Mouse (Mus musculus) kidney, embryonic 15.5 days (tissue): ENCODE data around the gene Gm10203. TPM values are rescaled to one million over a fixed set of nuclear protein-coding genes. Genes with fewer than 3 reads are reported as not detected.
A peak's percentile ranks its signal among the peaks of the same experiment; 100 is the strongest.
"Not testable (repeated sequence)": the region's sequence is repeated elsewhere in the genome, so short reads cannot be mapped to it uniquely, and the experiment has no call there.

ENCODE experiments used
- ATAC-seq: fragments of 200-750 bp; cut with Nextera tagmentation; replicated peaks from 2 replicates; pipeline ENCODE4 v1.8.0; 2017; ENCODE audit warnings: moderate TSS enrichment; ENCODE audit not compliant: low FRiP score
- H3K27ac ChIP-seq: fragments of 300-500 bp; sonication (generic); 2 replicates; pipeline ENCODE4 v1.5.1; 2015; ENCODE audit warnings: mild to moderate bottlenecking, inconsistent platforms
- H3K27me3 ChIP-seq: fragments of 300-500 bp; sonication (generic); 2 replicates; pipeline ENCODE4 v1.6.1; 2015; ENCODE audit warnings: inconsistent platforms
- H3K36me3 ChIP-seq: fragments of 300-500 bp; sonication (generic); 2 replicates; pipeline ENCODE4 v1.6.1; 2015; ENCODE audit warnings: inconsistent platforms
- H3K4me1 ChIP-seq: fragments of 300-500 bp; sonication (generic); 2 replicates; pipeline ENCODE4 v1.6.1; 2015; ENCODE audit warnings: inconsistent platforms
- H3K4me2 ChIP-seq: fragments of 300-500 bp; sonication (generic); 2 replicates; pipeline ENCODE4 v1.6.1; 2015; ENCODE audit warnings: moderate library complexity, mild to moderate bottlenecking, inconsistent platforms
- H3K4me3 ChIP-seq: fragments of 300-500 bp; sonication (generic); replicated peaks from 2 replicates; pipeline ENCODE4 v1.5.1; 2015; ENCODE audit warnings: mild to moderate bottlenecking, inconsistent platforms
- H3K9ac ChIP-seq: fragments of 300-500 bp; sonication (generic); 2 replicates; pipeline ENCODE4 v1.6.1; 2015; ENCODE audit warnings: mild to moderate bottlenecking, inconsistent platforms
- H3K9me3 ChIP-seq: fragments of 300-500 bp; sonication (generic); replicated peaks from 2 replicates; pipeline ENCODE4 v1.6.1; 2016; ENCODE audit warnings: inconsistent platforms
- WGBS: fragments of 180-500 bp; shearing (Covaris S2); methylation state at CpG from one replicate; pipeline ENCODE4 v1.1.7; 2015; ENCODE audit warnings: mixed read lengths; 5-methylcytosine and 5-hydroxymethylcytosine counted together
- polyA plus RNA-seq: library from polyadenylated mRNA; unstranded; fragments of >200 nt; fragmentation: Nextera tagmentation; extraction: Ambion mirVana; gene quantifications from 2 replicates; pipeline ENCODE4 v1.2.1, GENCODE M21; 2015

Gm10203 gene
- polyA plus RNA-seq, 1 experiment from 2014 or later, result not detected

DNA sequence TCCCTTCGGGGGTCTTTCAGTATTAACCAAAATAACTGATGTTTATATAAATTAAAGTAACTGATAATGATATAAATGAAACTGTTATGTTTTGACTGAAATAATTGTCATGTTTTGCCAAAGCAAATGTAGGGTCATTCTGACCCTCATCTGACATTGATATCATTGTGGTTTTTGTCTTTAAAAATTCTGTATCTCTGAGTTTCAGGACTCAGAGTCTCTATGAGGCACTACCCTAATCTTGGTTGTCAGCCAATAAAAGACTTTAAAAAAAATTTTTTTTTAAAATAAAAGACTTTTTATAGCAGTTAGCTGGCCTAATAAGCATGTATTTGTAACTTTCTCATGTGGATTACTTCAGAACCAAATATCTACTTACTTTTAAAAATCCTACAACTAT lies 37.7 kb downstream of the Gm10203 start:
- ATAC-seq, result no peak
- peaks cover 56% of the 10 kb centered on the region for H3K36me3 ChIP-seq
- H3K4me2 ChIP-seq, result no peak overlapping the region
- H3K4me1 ChIP-seq, result no peaks in the 10 kb centered on the region
- no peaks in the 10 kb centered on the region for H3K9me3 ChIP-seq
- no peak overlapping the region for H3K4me3 ChIP-seq
- WGBS, result 95% methylated on average over 1 of the region's 1 CpGs
- no peak overlapping the region for H3K27ac ChIP-seq
- H3K27me3 ChIP-seq, result no peaks in the 10 kb centered on the region
- no peak overlapping the region for H3K9ac ChIP-seq

DNA sequence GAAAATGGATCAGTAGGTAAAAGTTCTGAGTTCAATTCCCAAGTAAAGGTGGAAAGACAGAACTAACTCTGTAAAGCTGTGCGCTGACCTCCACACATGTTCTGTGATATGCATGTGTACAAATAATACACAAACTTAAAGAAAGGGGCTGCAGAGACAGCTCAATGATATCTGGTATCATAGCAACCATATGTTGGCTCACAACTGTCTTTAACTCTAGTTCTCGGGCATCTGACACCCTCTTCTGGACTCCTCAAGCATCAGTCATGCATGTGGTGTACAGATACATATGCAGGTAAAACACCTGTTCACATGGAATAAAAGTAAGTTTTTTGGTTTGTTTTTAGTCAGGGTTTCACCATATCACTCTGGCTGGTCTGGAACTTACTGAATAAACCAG lies 38.5 kb downstream of the Gm10203 start:
- H3K27ac ChIP-seq, result no peak overlapping the region
- no peaks in the 10 kb centered on the region for H3K9me3 ChIP-seq
- H3K4me2 ChIP-seq, result no peak overlapping the region
- peaks cover 49% of the 10 kb centered on the region for H3K36me3 ChIP-seq
- no peaks in the 10 kb centered on the region for H3K27me3 ChIP-seq
- WGBS, result 98% methylated on average over 2 of the region's 2 CpGs
- no peak overlapping the region for H3K9ac ChIP-seq
- no peaks in the 10 kb centered on the region for H3K4me1 ChIP-seq
- no peak for ATAC-seq
- no peak overlapping the region for H3K4me3 ChIP-seq

GRCm38 (mm10) chr6:149169965-149170364 lies 40.0 kb downstream of the Gm10203 start:
- not testable (repeated sequence) for H3K4me2 ChIP-seq, H3K27ac ChIP-seq, H3K9ac ChIP-seq, H3K9me3 ChIP-seq, H3K4me1 ChIP-seq, ATAC-seq, H3K27me3 ChIP-seq, H3K4me3 ChIP-seq
- WGBS, result 82% methylated on average over 4 of the region's 4 CpGs
- H3K36me3 ChIP-seq, result peaks cover 51% of the 10 kb centered on the region

DNA sequence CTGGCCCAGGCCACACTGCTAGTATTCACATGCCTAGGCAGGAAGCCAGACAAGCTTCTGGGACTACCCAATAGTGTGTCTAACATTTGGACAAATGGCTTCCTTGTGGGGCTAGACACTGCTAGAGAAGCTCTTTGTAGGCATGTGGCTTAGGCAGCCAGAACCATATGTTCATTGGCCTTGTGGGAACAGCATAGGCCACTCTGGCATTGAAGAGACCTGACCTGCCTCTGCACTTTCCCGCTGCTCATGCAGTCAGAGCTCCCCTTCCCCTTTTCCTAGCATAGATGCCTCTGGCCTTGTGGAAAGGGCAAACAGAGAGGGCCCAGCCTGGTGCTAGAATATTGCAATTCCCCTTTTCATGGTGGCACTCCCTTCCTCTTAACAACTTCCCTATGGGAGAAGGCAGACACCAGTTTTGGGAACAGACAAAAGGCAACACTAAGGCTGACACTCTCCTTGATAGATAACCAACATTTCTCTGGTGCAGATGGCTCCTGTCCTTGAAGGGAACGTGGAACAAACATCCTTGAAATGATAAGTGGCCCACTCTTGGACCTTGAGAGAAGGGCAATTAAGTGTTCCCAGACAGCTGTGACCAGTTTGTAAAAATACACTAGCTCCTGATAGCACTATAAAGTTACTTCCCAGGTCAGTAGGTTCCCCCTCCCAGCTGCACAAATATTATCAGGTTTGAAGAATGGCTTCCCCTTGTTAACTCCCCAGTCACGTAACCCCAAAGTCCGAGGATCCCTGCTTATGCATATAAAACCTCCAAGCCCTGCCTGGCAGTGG lies 44.1 kb downstream of the Gm10203 start:
- H3K9ac ChIP-seq, result no peak overlapping the region
- peak overlapping the region; percentile 63 for H3K27ac ChIP-seq
- WGBS, result 27% methylated on average over 4 of the region's 4 CpGs
- H3K4me3 ChIP-seq, result no peak overlapping the region
- peak; percentile 81 for ATAC-seq
- H3K4me2 ChIP-seq, result no peak overlapping the region
- H3K4me1 ChIP-seq, result no peaks in the 10 kb centered on the region
- H3K27me3 ChIP-seq, result no peaks in the 10 kb centered on the region
- H3K9me3 ChIP-seq, result peaks cover 3% of the 10 kb centered on the region
- peaks cover 61% of the 10 kb centered on the region for H3K36me3 ChIP-seq

GRCm38 (mm10) chr6:149174932-149175570 lies 45.1 kb downstream of the Gm10203 start:
- no peak overlapping the region for H3K4me3 ChIP-seq
- H3K4me2 ChIP-seq, result no peak overlapping the region
- H3K36me3 ChIP-seq, result peaks cover 68% of the 10 kb centered on the region
- no peak for ATAC-seq
- peaks cover 3% of the 10 kb centered on the region for H3K9me3 ChIP-seq
- no peaks in the 10 kb centered on the region for H3K4me1 ChIP-seq
- WGBS, result 88% methylated on average over 3 of the region's 3 CpGs
- H3K9ac ChIP-seq, result no peak overlapping the region
- no peak overlapping the region for H3K27ac ChIP-seq
- no peaks in the 10 kb centered on the region for H3K27me3 ChIP-seq

DNA sequence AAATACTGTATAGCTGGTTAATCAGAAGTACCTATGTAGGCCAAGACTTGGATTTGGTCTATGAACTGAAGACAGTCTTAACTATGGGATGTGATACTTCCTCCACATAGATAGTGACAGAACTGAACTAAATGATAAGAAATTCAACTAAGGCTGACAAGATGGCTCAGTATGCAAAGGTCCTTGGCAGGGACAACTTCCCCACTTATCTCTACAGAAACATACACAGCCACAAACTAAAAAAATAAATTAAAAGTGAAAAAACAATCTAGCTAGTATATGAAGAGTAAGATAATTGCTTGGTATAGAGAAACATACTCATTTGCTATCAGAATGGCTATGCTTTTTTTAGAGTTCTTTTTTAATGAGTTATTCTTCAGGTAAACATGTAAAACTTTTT lies 49.1 kb downstream of the Gm10203 start:
- ATAC-seq, result no peak
- H3K4me1 ChIP-seq, result no peaks in the 10 kb centered on the region
- H3K4me3 ChIP-seq, result no peak overlapping the region
- no peaks in the 10 kb centered on the region for H3K27me3 ChIP-seq
- no peak overlapping the region for H3K9ac ChIP-seq
- peaks cover 7% of the 10 kb centered on the region for H3K9me3 ChIP-seq
- H3K4me2 ChIP-seq, result no peak overlapping the region
- peaks cover 91% of the 10 kb centered on the region for H3K36me3 ChIP-seq
- H3K27ac ChIP-seq, result no peak overlapping the region

Other genes starting within 250 kb of the Gm10203 start
- 17.1 and 19.5 TPM in 2 replicates for gene Caprin2, start 233.9 kb upstream of the Gm10203 start, polyA plus RNA-seq
- 144 and 158 TPM in 2 replicates for gene Sinhcaf, start 183.7 kb upstream of the Gm10203 start, polyA plus RNA-seq
- 9.1 and 9.6 TPM in 2 replicates for gene Dennd5b, start 28.5 kb upstream of the Gm10203 start, polyA plus RNA-seq
- 20.4 and 21.8 TPM in 2 replicates for gene Etfbkmt, start 9.7 kb downstream of the Gm10203 start, polyA plus RNA-seq
- gene Amn1, start 58.5 kb downstream of the Gm10203 start, polyA plus RNA-seq, result 31.2 and 35.7 TPM in 2 replicates
- gene Resf1, start 179.2 kb downstream of the Gm10203 start, polyA plus RNA-seq, result 54.9 and 61.5 TPM in 2 replicates